Mouse (Mus musculus) hematopoietic stem cell, adult 5-6 weeks (primary cell): ENCODE results near the gene Ctps. TPM values are rescaled to one million over a fixed set of nuclear protein-coding genes. Genes with fewer than 3 reads are reported as not detected.

Experiments
- ATAC-seq, 2 experiments: fragments of 125-278 bp in 1 of 2; replicated peaks in 1 of 2; 2 replicates each; pipeline ENCODE4 v1.8.0; 2016 to 2017; ENCODE audit warnings: inconsistent platforms in 2 of 2, mild to moderate bottlenecking in 2 of 2, moderate number of reproducible peaks in 2 of 2, low read depth in 1 of 2, moderate TSS enrichment in 1 of 2; ENCODE audit not compliant: low FRiP score in 2 of 2, poor library complexity in 2 of 2, severe bottlenecking in 2 of 2, insufficient read depth in 1 of 2, low TSS enrichment in 1 of 2
- total RNA-seq: library from RNA; stranded (forward); fragments of 172-1452, 232-1000 nt; gene quantifications from 2 replicates; pipeline ENCODE4 v1.2.3, GENCODE M21; 2017

The Ctps gene
- total RNA-seq, 1 experiment from 2014 or later, result 41.4 TPM

DNA sequence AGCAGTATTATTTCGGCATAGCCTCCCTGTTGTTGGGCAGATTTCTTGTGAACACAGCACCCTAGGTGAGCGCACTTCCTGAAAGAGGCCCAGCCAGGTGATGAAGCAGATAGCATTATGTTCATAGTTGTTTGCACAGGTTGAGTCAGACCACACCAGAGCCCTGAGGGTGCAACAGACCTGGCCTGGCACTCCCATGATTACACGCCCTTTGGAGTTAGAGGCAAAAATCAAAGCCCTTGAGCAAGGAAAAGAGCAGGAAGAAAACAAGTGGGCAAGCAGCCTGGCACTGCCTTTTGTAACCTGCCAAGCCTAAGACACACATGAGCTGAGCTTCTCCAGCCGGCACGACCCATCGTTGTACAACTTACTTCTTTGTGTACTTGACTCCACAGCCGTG, 53.6 kb downstream of the Ctps start:
- ATAC-seq, result no peak

- ATAC-seq, result no peak
Measured at GRCm38 (mm10) chr4:120514366-120514765, 55.7 kb downstream of the Ctps start.

- ATAC-seq, result no peak
Measured at GRCm38 (mm10) chr4:120511203-120511602, 58.9 kb downstream of the Ctps start.

- no peak for ATAC-seq
Measured at GRCm38 (mm10) chr4:120506955-120507354, 63.1 kb downstream of the Ctps start.

Other genes starting within 250 kb of the Ctps start
- gene Scmh1, start 165.0 kb downstream of the Ctps start, total RNA-seq, result 22.8 and 24.0 TPM in 2 replicates
- gene Slfnl1, start 38.0 kb downstream of the Ctps start, total RNA-seq, result 0.81 TPM in 1 of 2 replicates, not detected in the other
- gene Gm8439, start 18.5 kb upstream of the Ctps start, total RNA-seq, result not detected in 2 replicates
- 0.56 and 2.3 TPM in 2 replicates for gene Cited4, start 96.3 kb upstream of the Ctps start, total RNA-seq
- gene Kcnq4, start 178.3 kb upstream of the Ctps start, total RNA-seq, result not detected in 2 replicates